Mouse (Mus musculus) heart, adult 10 weeks (tissue): ENCODE measurements around the gene Twist2. TPM values are rescaled to one million over a fixed set of nuclear protein-coding genes. Genes with fewer than 3 reads are reported as not detected.

ENCODE experiments used
- polyA plus RNA-seq: library from polyadenylated mRNA; stranded (reverse); fragments of 350-450 nt; fragmentation: Illumina TruSeq; extraction: RNeasy Lipid Tissue Mini Kit (QIAGEN cat#74804); gene quantifications from one replicate; pipeline ENCODE4 v1.2.3, GENCODE M21; 2014; ENCODE audit warnings: low read depth, low replicate concordance

Gene Twist2
- polyA plus RNA-seq, result 1.0 TPM

GRCm38 (mm10) chr1:91800967-91801843 lies at the start of gene Twist2:
Gene Twist2, plus strand, starts transcription at chr1:91801461.

